Mouse (Mus musculus) frontal cortex, postnatal 25 days (tissue): Measurements from ENCODE around the gene Slc38a11.

ENCODE experiments used
- DNase-seq, 2 experiments: peaks; one replicate each; pipeline ENCODE4 v3.0.0; 2022; ENCODE audit warnings: low spot score in 2 of 2

Slc38a11 gene

GRCm38 (mm10) chr2:65331321-65331720 lies 32.5 kb downstream of the Slc38a11 start:
- DNase-seq: peak in 1 of 2 experiments; percentile 10

- DNase-seq: no peak
Observed at GRCm38 (mm10) chr2:65321998-65322754, 41.7 kb downstream of the Slc38a11 start.

GRCm38 (mm10) chr2:65320975-65321374 lies 42.9 kb downstream of the Slc38a11 start:
- no peak for DNase-seq

- DNase-seq: no peak
Observed at GRCm38 (mm10) chr2:65316721-65317120, 47.1 kb downstream of the Slc38a11 start.

GRCm38 (mm10) chr2:65311250-65311649 lies 52.6 kb downstream of the Slc38a11 start:
- no peak for DNase-seq

GRCm38 (mm10) chr2:65296541-65296940 lies 67.3 kb downstream of the Slc38a11 start:
- DNase-seq: no peak

- DNase-seq: no peak
Observed at GRCm38 (mm10) chr2:65294092-65294491, 69.7 kb downstream of the Slc38a11 start.

GRCm38 (mm10) chr2:65293411-65293810 lies 70.4 kb downstream of the Slc38a11 start:
- DNase-seq: no peak

GRCm38 (mm10) chr2:65289721-65290120 lies 74.1 kb downstream of the Slc38a11 start:
- no peak for DNase-seq

- DNase-seq: no peak
Observed at GRCm38 (mm10) chr2:65288696-65289095, 75.1 kb downstream of the Slc38a11 start.

GRCm38 (mm10) chr2:65285380-65285779 lies 78.5 kb downstream of the Slc38a11 start:
- no peak for DNase-seq

- DNase-seq: no peak
Observed at GRCm38 (mm10) chr2:65282979-65283378, 80.9 kb downstream of the Slc38a11 start.

- DNase-seq: no peak
Observed at GRCm38 (mm10) chr2:65279029-65279690, 84.7 kb downstream of the Slc38a11 start.

- DNase-seq: no peak
Observed at GRCm38 (mm10) chr2:65275443-65276061, 88.3 kb downstream of the Slc38a11 start.

- DNase-seq: no peak
Observed at GRCm38 (mm10) chr2:65273910-65274309, 89.9 kb downstream of the Slc38a11 start.

GRCm38 (mm10) chr2:65268731-65269130 lies 95.1 kb downstream of the Slc38a11 start:
- no peak for DNase-seq

- no peak for DNase-seq
Observed at GRCm38 (mm10) chr2:65267834-65268233, 96.0 kb downstream of the Slc38a11 start.

GRCm38 (mm10) chr2:65266576-65267299 lies 97.1 kb downstream of the Slc38a11 start:
- DNase-seq: no peak
